In the genomic region with DNA sequence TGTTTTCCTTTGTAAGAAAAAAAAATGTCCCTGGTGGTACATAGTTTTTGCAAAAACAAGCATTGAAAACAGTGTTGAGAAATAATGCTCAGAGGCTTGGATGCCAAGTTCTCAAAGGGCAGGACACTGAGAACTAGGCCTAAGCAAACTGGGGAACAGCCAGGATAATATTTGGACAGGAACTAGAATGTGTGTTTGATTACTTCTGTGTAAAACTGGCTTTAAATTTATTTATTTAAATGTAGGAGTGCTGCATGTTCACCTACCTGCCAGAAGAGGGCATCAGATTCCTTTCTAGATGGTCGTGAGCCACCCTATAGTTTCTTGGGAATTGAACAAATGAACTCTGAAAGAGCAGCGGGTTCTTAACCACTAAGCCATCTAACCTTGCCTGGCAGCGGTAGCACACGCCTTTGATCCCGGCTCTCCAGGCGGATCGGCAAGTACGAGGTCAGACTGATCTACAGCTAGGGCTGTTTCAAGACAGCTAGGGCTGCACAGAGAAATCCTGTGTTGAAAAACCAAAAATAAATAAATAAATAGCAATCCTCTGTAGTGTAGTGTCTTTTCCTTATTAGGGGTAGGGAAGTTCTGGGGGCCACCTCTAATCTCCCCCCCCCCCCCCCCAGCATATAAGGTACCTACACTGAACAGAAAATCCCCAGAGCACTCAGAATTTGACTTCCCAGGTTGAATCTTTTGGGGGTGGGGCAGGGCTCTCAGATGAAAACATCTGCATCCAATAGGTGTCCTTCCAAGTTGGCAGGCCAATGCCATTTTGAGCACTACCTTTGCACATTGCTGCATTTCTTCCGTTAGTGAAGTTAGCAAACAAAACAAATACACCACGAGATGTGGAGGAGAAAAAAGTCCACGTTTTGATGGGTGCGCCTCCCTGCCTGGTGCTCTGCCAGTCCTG, we compare ENCODE assay signal across 8 mouse cellular contexts. TPM values are rescaled to one million over a fixed set of nuclear protein-coding genes. Genes with fewer than 3 reads are reported as not detected.
DNase-seq lines count a peak whose midpoint lies in the region; ATAC-seq and TF ChIP-seq lines count a peak whose summit lies in the region.

A gene (plus strand): TSS at position 776 of the 919 bp plus-strand sequence.

- H3K4me2 ChIP-seq in heart, embryonic 15.5 days, result peak within 1 kb of the TSS; percentile 79
- H3K4me2 ChIP-seq in liver, embryonic 12.5 days, result peak within 1 kb of the TSS; percentile 93

- peak; percentile 54 to 86 (median 76) for TF ChIP-seq CTCF in MEL (IDR thresholded peaks at IDR 0.05 in 2 of 3, conservative IDR thresholded peaks at IDR 0.05 in 1 of 3; ENCODE audit: control insufficient read depth in 1 of 3, insufficient read depth in 1 of 3, low read depth in 2 of 3, low read length in 3 of 3, poor library complexity in 1 of 3, severe bottlenecking in 1 of 3)

- peaks cover 6% of the 10 kb centered on the region; the same call in 1 of the 2 replicates for H3K79me2 ChIP-seq in MEL (ENCODE audit: control insufficient read depth, insufficient read depth, low read length, poor library complexity)

- peaks cover 0 to 5% of the 10 kb centered on the region in 2 experiments; a peak in 2 of 4 replicates for H3K36me3 ChIP-seq in MEL (ENCODE audit: control insufficient read depth in 1 of 2, insufficient read depth in 2 of 2, low read length in 2 of 2)
- no peaks in the 10 kb centered on the region for H3K36me3 ChIP-seq in heart, embryonic 15.5 days
- H3K36me3 ChIP-seq in liver, embryonic 12.5 days, result no peaks in the 10 kb centered on the region

- no peaks in the 10 kb centered on the region for H3K9me3 ChIP-seq in MEL (replicated peaks; ENCODE audit: insufficient read depth, low read length)
- H3K9me3 ChIP-seq in heart, embryonic 15.5 days (replicated peaks), result no peaks in the 10 kb centered on the region
- H3K9me3 ChIP-seq in liver, embryonic 12.5 days (replicated peaks), result no peaks in the 10 kb centered on the region

- TF ChIP-seq POLR2A in MEL (IDR thresholded peaks at IDR 0.05; ENCODE audit: control insufficient read depth in 1 of 2, insufficient read depth in 1 of 2, low read depth in 1 of 2, low read length in 2 of 2, poor library complexity in 1 of 2), result peak in 1 of 2 experiments; percentile 18; a peak in 1 of 4 replicates

- WGBS in heart, embryonic 15.5 days, result under 1% methylated on average over 12 of the region's 12 CpGs
- WGBS in liver, embryonic 12.5 days (ENCODE audit: insufficient replicate concordance), result 3% methylated on average over 12 of the region's 12 CpGs

- H3K4me1 ChIP-seq in MEL (ENCODE audit: control insufficient read depth in 1 of 2, insufficient read depth in 2 of 2, low read length in 2 of 2), result no peaks in the 10 kb centered on the region; a peak in 1 of 4 replicates
- no peaks in the 10 kb centered on the region for H3K4me1 ChIP-seq in brown adipose tissue, adult 24 weeks (ENCODE audit: control insufficient read depth, insufficient read depth, insufficient read length, low read length)
- H3K4me1 ChIP-seq in heart, embryonic 15.5 days (replicated peaks), result no peaks in the 10 kb centered on the region
- H3K4me1 ChIP-seq in liver, embryonic 12.5 days, result peaks cover 7% of the 10 kb centered on the region; the same call in 1 of the 2 replicates

- DNase-seq in MEL (ENCODE audit: low read depth, low spot score), result peak; percentile 89
- DNase-seq in kidney, postnatal 10 days, result peak; percentile 29
- peak; percentile 25 to 29 for DNase-seq in natural killer cell, adult 2 months (ENCODE audit: low spot score in 2 of 2)
- peak; percentile 49 for DNase-seq in thymus, postnatal 14 days

- peak; percentile 74 for ATAC-seq in erythroid progenitor cell, adult 5-6 weeks (replicated peaks; ENCODE audit: low FRiP score, poor library complexity, severe bottlenecking)
- peak; percentile 41; the same call in 1 of the 2 replicates for ATAC-seq in heart, embryonic 15.5 days (replicated peaks; ENCODE audit: insufficient number of reproducible peaks, insufficient read depth, low FRiP score, low read depth)
- peak; percentile 67 for ATAC-seq in liver, embryonic 12.5 days

- no peak for TF ChIP-seq EP300 in MEL (IDR thresholded peaks at IDR 0.05; ENCODE audit: low read depth in 1 of 2, low read length in 2 of 2)

- H3K9ac ChIP-seq in MEL (ENCODE audit: control insufficient read depth, low read depth, low read length, poor library complexity, severe bottlenecking), result peak within 1 kb of the TSS; percentile 90
- peak within 1 kb of the TSS; percentile 85 for H3K9ac ChIP-seq in heart, embryonic 15.5 days
- peak within 1 kb of the TSS; percentile 90 for H3K9ac ChIP-seq in liver, embryonic 12.5 days

- TF ChIP-seq RAD21 in MEL (IDR thresholded peaks at IDR 0.05; ENCODE audit: low read depth, low read length), result peak; percentile 90

- no peaks in the 10 kb centered on the region for H3K27me3 ChIP-seq in MEL (ENCODE audit: control insufficient read depth in 1 of 2, insufficient read depth in 2 of 2, low read length in 2 of 2)
- no peaks in the 10 kb centered on the region for H3K27me3 ChIP-seq in heart, embryonic 15.5 days
- no peaks in the 10 kb centered on the region for H3K27me3 ChIP-seq in liver, embryonic 12.5 days (replicated peaks)

- H3K27ac ChIP-seq in MEL (ENCODE audit: control insufficient read depth, low read depth, low read length), result peak within 1 kb of the TSS; percentile 90
- H3K27ac ChIP-seq in brown adipose tissue, adult 24 weeks (replicated peaks; ENCODE audit: low read depth, low read length), result peak within 1 kb of the TSS; percentile 91
- peak within 1 kb of the TSS; percentile 95 for H3K27ac ChIP-seq in heart, embryonic 15.5 days
- H3K27ac ChIP-seq in liver, embryonic 12.5 days, result peak within 1 kb of the TSS; percentile 89

- H3K4me3 ChIP-seq in MEL (ENCODE audit: control insufficient read depth in 1 of 2, insufficient read depth in 1 of 2, low read depth in 2 of 2, low read length in 2 of 2), result peak within 1 kb of the TSS; percentile 87 to 91
- H3K4me3 ChIP-seq in brown adipose tissue, adult 24 weeks (ENCODE audit: insufficient read depth, low read depth, low read length), result peak within 1 kb of the TSS; percentile 98
- H3K4me3 ChIP-seq in heart, embryonic 15.5 days, result peak within 1 kb of the TSS; percentile 78
- peak within 1 kb of the TSS; percentile 93 for H3K4me3 ChIP-seq in liver, embryonic 12.5 days

TF ChIP-seq in MEL, 35 proteins besides CTCF, POLR2A, EP300 and RAD21:
- TF ChIP-seq ZC3H11A (IDR thresholded peaks at IDR 0.05; ENCODE audit: low read depth, low read length), result peak; percentile 95
- TF ChIP-seq RCOR1 (IDR thresholded peaks at IDR 0.05; ENCODE audit: low read depth, low read length), result no peak
- TF ChIP-seq MYC (IDR thresholded peaks at IDR 0.05; ENCODE audit: low read depth, low read length), result 0 out of 2 replicates have a peak, but pooled peaks have one; percentile 53
- no peak for TF ChIP-seq E2F4 (IDR thresholded peaks at IDR 0.05; ENCODE audit: borderline replicate concordance, low read depth, low read length)
- TF ChIP-seq SMC3 (IDR thresholded peaks at IDR 0.05; ENCODE audit: low read depth, low read length), result peak; percentile 88
- no peak for TF ChIP-seq ZMIZ1 (IDR thresholded peaks at IDR 0.05; ENCODE audit: low read depth, low read length)
- TF ChIP-seq GABPA (IDR thresholded peaks at IDR 0.05; ENCODE audit: low read depth, low read length), result no peak
- 0 out of 2 replicates have a peak, but pooled peaks have one; percentile 40 for TF ChIP-seq ZNF384 (IDR thresholded peaks at IDR 0.05; ENCODE audit: low read depth, low read length)
- peak; percentile 1; the same call in 1 of the 2 replicates for TF ChIP-seq ETS1 (IDR thresholded peaks at IDR 0.05; ENCODE audit: low read depth, low read length)
- no peak for TF ChIP-seq MYB (IDR thresholded peaks at IDR 0.05; ENCODE audit: low read depth, low read length)
- 0 out of 2 replicates have a peak, but pooled peaks have one; percentile 39 for TF ChIP-seq HCFC1 (IDR thresholded peaks at IDR 0.05; ENCODE audit: low read depth, low read length)
- 0 out of 2 replicates have a peak, but pooled peaks have one; percentile 8 for TF ChIP-seq TCF12 (IDR thresholded peaks at IDR 0.05; ENCODE audit: low read depth, low read length)
- TF ChIP-seq NELFE (IDR thresholded peaks at IDR 0.05; ENCODE audit: low read depth, low read length), result peak; percentile 55
- no peak for TF ChIP-seq MXI1 (IDR thresholded peaks at IDR 0.05; ENCODE audit: low read depth, low read length)
- peak; percentile 53 for TF ChIP-seq TBP (IDR thresholded peaks at IDR 0.05; ENCODE audit: low read depth, low read length)
- TF ChIP-seq POLR2AphosphoS5 (IDR thresholded peaks at IDR 0.05; ENCODE audit: borderline replicate concordance, low read depth, low read length), result no peak
- no peak; the same call in none of the 2 replicates for TF ChIP-seq SIN3A (IDR thresholded peaks at IDR 0.05; ENCODE audit: low read length)
- no peak for TF ChIP-seq CHD2 (IDR thresholded peaks at IDR 0.05; ENCODE audit: low read length)
- no peak for TF ChIP-seq KAT2A (conservative IDR thresholded peaks at IDR 0.05; ENCODE audit: low read depth, low read length)
- no peak; the same call in 1 of the 2 replicates for TF ChIP-seq POLR2AphosphoS2 (IDR thresholded peaks at IDR 0.05; ENCODE audit: low read length)
- TF ChIP-seq GATA1 (IDR thresholded peaks at IDR 0.05; ENCODE audit: low read depth, low read length), result no peak

RNA-seq across cellular contexts. Expression of the gene that starts here (rescaled TPM):
- total RNA-seq in MEL (2012; rRNA removed), result 6.6 and 11.4 TPM in 2 replicates
- polyA plus RNA-seq in MEL (2012; ENCODE audit: insufficient read depth in 1 of 2, insufficient read length in 2 of 2, low read depth in 1 of 2, low replicate concordance in 2 of 2, missing spikeins in 1 of 2), result 10 to 100 TPM in 1 of 2 experiments, 1 to 10 TPM in 1; 9.7 to 48.3 TPM
- polyA plus RNA-seq in brown adipose tissue, adult 24 weeks (2012; ENCODE audit: insufficient read depth, insufficient read length, missing spikeins), result 26.1 and 40.0 TPM in 2 replicates
- 36.8 and 66.7 TPM in 2 replicates for total RNA-seq in erythroid progenitor cell, adult 5-6 weeks (2015; ENCODE audit: low replicate concordance)
- 9.8 and 10.6 TPM in 2 replicates for total RNA-seq in erythroid progenitor cell, adult 5-6 weeks (2017; ENCODE audit: low replicate concordance)
- polyA plus RNA-seq in heart, embryonic 15.5 days (2015; fragmentation: Nextera tagmentation; extraction: Ambion mirVana), result 15.1 and 17.7 TPM in 2 replicates
- 14.4 and 19.1 TPM in 2 replicates for polyA plus RNA-seq in liver, embryonic 12.5 days (2016; fragmentation: Nextera tagmentation; extraction: Ambion mirVana)

Comparison
In these comparisons a context has a peak if more than half of its experiments do, and no peak if none do; other contexts are left out.
1. Peak in every context shown above with its lines: DNase-seq, ATAC-seq, H3K4me3 ChIP-seq and H3K27ac ChIP-seq.
2. DNase-seq: peak in every context shown above with its lines; median percentile 89 in MEL; 49 in thymus, postnatal 14 days; 29 in kidney, postnatal 10 days; 27 in natural killer cell, adult 2 months.